Mouse (Mus musculus) embryo, embryonic 10.5 days (tissue): ENCODE data around the gene Ppat.

Experiments
- DNase-seq: peaks from one replicate; pipeline ENCODE4 v3.0.0-alpha.2; 2015; ENCODE audit warnings: low spot score

The Ppat gene

DNA sequence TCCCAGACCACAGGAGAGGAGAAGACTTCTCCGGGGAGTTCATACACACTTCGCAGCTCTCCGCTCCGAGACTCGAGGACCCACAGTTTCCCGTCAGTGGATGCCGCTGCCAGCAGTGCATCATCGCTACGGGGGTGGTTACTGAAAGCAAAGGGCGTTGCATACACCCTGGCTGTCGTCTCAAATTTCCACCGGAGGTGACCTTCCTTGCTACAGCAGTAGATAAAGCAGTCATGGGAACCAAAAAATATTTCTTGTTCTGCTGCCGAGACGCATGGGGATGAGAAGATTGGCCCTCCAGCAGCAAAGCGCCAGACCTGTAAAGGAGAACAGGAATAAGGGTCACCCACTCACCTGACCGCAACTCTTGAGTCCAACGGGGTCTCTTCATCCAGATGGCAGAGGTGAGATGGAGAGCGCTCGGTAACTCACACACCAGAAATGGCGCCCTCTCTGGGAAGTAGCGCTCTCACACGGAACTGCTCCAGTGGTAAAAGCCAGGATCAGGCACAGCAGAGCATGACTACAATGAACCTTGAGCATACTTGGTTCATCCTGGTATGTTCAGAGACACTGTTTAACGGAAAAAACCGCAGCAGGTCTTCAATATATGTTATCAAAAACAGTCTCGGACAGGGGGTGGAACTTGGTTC lies 75.1 kb downstream of the Ppat start:
- DNase-seq, result no peak

GRCm38 (mm10) chr5:76869553-76869952 lies 81.8 kb downstream of the Ppat start:
- no peak for DNase-seq

- peak; percentile 79 for DNase-seq
Measured at GRCm38 (mm10) chr5:76868693-76869286, 82.6 kb downstream of the Ppat start.

- no peak for DNase-seq
Measured at GRCm38 (mm10) chr5:76866819-76867218, 84.6 kb downstream of the Ppat start.
